In the genomic region with DNA sequence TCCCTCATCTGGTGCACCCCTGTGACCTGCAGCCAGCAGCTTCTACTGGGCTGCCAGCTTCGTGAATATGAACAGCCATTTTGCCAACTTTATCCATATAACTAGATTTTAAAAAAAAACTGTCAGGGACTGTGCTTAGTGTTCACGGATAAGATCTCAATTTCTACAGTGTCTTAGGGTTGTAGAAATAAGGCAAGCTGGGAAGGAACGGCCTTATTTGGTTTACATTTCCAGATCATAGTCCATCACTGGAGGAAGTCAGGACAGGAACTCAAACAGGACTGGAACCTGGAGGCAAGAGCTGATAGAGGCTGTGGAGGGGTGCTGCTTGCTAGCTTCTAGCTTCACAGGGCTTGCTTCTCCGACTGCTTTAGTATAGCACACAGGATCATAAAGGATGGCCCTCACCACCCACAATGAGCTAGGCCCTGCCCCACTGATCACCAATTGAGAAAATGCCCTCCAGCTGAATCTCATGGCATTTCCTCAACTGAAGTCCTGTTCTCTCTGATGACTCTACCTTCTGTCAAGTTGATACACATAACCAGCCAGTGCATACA, we compare ENCODE assay signal across 8 mouse cellular contexts. TPM values are rescaled to one million over a fixed set of nuclear protein-coding genes. Genes with fewer than 3 reads are reported as not detected.
DNase-seq lines count a peak whose midpoint lies in the region; ATAC-seq and TF ChIP-seq lines count a peak whose summit lies in the region.

No protein-coding gene starts in this region.

- DNase-seq in lung, adult 2 months, result no peak
- no peak for DNase-seq in lung, postnatal 25 days (ENCODE audit: low spot score)
- no peak for DNase-seq in gastrocnemius, postnatal 14 days
- no peak for DNase-seq in kidney, postnatal 14 days

- no peak for TF ChIP-seq CTCF in lung, adult 2 months (IDR thresholded peaks at IDR 0.05; ENCODE audit: insufficient read depth, low read length)

- TF ChIP-seq POLR2A in lung, adult 2 months (IDR thresholded peaks at IDR 0.05; ENCODE audit: borderline replicate concordance, extremely low read depth, low read depth, low read length), result no peak

- peak overlapping the region; percentile 85 for H3K4me3 ChIP-seq in lung, adult 2 months (replicated peaks; ENCODE audit: extremely low read depth, low read depth, low read length)
- H3K4me3 ChIP-seq in brown adipose tissue, adult 24 weeks (ENCODE audit: insufficient read depth, low read depth, low read length), result peak overlapping the region; percentile 90
- peak overlapping the region; percentile 84 for H3K4me3 ChIP-seq in hindbrain, embryonic 15.5 days
- H3K4me3 ChIP-seq in neural tube, embryonic 12.5 days, result peak overlapping the region; percentile 99

- no peaks in the 10 kb centered on the region for H3K27me3 ChIP-seq in hindbrain, embryonic 15.5 days
- no peaks in the 10 kb centered on the region for H3K27me3 ChIP-seq in neural tube, embryonic 12.5 days (replicated peaks)

- H3K9ac ChIP-seq in hindbrain, embryonic 15.5 days, result peak overlapping the region; percentile 95
- peak overlapping the region; percentile 100 for H3K9ac ChIP-seq in neural tube, embryonic 12.5 days

- ATAC-seq in hindbrain, embryonic 15.5 days (ENCODE audit: low FRiP score, low read depth), result no peak
- no peak for ATAC-seq in neural tube, embryonic 12.5 days (ENCODE audit: low FRiP score, low read depth)
- ATAC-seq in megakaryocyte-erythroid progenitor cell, adult 5-6 weeks (replicated peaks; ENCODE audit: low FRiP score, low TSS enrichment, poor library complexity, severe bottlenecking), result no peak

- WGBS in lung, adult 2 months, result 17% methylated on average over 4 of the region's 4 CpGs
- 42% methylated on average over 4 of the region's 4 CpGs for WGBS in hindbrain, embryonic 15.5 days
- WGBS in neural tube, embryonic 12.5 days, result 33% methylated on average over 4 of the region's 4 CpGs

- peak overlapping the region; percentile 81 for H3K4me2 ChIP-seq in hindbrain, embryonic 15.5 days
- H3K4me2 ChIP-seq in neural tube, embryonic 12.5 days (replicated peaks), result peak overlapping the region; percentile 81

- H3K4me1 ChIP-seq in lung, adult 2 months (ENCODE audit: control insufficient read depth, insufficient read depth, low read length), result peaks cover 2% of the 10 kb centered on the region; the same call in 1 of the 2 replicates
- peaks cover 2% of the 10 kb centered on the region; the same call in 1 of the 2 replicates for H3K4me1 ChIP-seq in brown adipose tissue, adult 24 weeks (ENCODE audit: control insufficient read depth, insufficient read depth, insufficient read length, low read length)
- peaks cover 21% of the 10 kb centered on the region for H3K4me1 ChIP-seq in hindbrain, embryonic 15.5 days (replicated peaks)
- peaks cover 16% of the 10 kb centered on the region for H3K4me1 ChIP-seq in neural tube, embryonic 12.5 days

- intact Hi-C loops in gastrocnemius, postnatal 14 days (cut with DNase I; ENCODE audit: low total_unique reads), result no loop called here

- peak overlapping the region; percentile 97 for H3K27ac ChIP-seq in brown adipose tissue, adult 24 weeks (replicated peaks; ENCODE audit: low read depth, low read length)
- H3K27ac ChIP-seq in hindbrain, embryonic 15.5 days (replicated peaks), result peak overlapping the region; percentile 100
- peak overlapping the region; percentile 97; the same call in 1 of the 2 replicates for H3K27ac ChIP-seq in neural tube, embryonic 12.5 days

- H3K36me3 ChIP-seq in hindbrain, embryonic 15.5 days, result no peaks in the 10 kb centered on the region
- no peaks in the 10 kb centered on the region; the same call in 1 of the 2 replicates for H3K36me3 ChIP-seq in neural tube, embryonic 12.5 days

- H3K9me3 ChIP-seq in hindbrain, embryonic 15.5 days, result no peaks in the 10 kb centered on the region
- no peaks in the 10 kb centered on the region for H3K9me3 ChIP-seq in neural tube, embryonic 12.5 days

RNA-seq across cellular contexts. Expression of gene Hnrnpa0, which starts 1.4 kb away (rescaled TPM):
- 57.5 and 84.1 TPM in 2 replicates for polyA plus RNA-seq in lung, adult 2 months (2012; rRNA removed)
- polyA plus RNA-seq in brown adipose tissue, adult 24 weeks (2012; ENCODE audit: insufficient read depth, insufficient read length, missing spikeins), result 31.9 and 46.9 TPM in 2 replicates
- 39.6 and 41.7 TPM in 2 replicates for polyA plus RNA-seq in hindbrain, embryonic 15.5 days (2015; fragmentation: Nextera tagmentation; extraction: Ambion mirVana)
- 44.4 and 54.5 TPM in 2 replicates for polyA plus RNA-seq in neural tube, embryonic 12.5 days (2016; fragmentation: Nextera tagmentation; extraction: Ambion mirVana)
- total RNA-seq in megakaryocyte-erythroid progenitor cell, adult 5-6 weeks (2014; fragmentation: Nextera tagmentation), result 113 and 115 TPM in 2 replicates
- total RNA-seq in megakaryocyte-erythroid progenitor cell, adult 5-6 weeks (2017), result 88.6 and 91.6 TPM in 2 replicates
- total RNA-seq in gastrocnemius, postnatal 14 days (2021), result 10 to 100 TPM; 57.3 to 65.1 TPM

RNA-seq across cellular contexts. Expression of gene Klhl3, which starts 16.4 kb away (rescaled TPM):
- 1.8 TPM in 2 replicates for polyA plus RNA-seq in lung, adult 2 months (2012; rRNA removed)
- polyA plus RNA-seq in brown adipose tissue, adult 24 weeks (2012; ENCODE audit: insufficient read depth, insufficient read length, missing spikeins), result 0.20 and 0.46 TPM in 2 replicates
- polyA plus RNA-seq in hindbrain, embryonic 15.5 days (2015; fragmentation: Nextera tagmentation; extraction: Ambion mirVana), result 12.6 and 14.0 TPM in 2 replicates
- 5.6 and 6.1 TPM in 2 replicates for polyA plus RNA-seq in neural tube, embryonic 12.5 days (2016; fragmentation: Nextera tagmentation; extraction: Ambion mirVana)
- 0.07 TPM in 1 of 2 replicates, not detected in the other for total RNA-seq in megakaryocyte-erythroid progenitor cell, adult 5-6 weeks (2014; fragmentation: Nextera tagmentation)
- total RNA-seq in megakaryocyte-erythroid progenitor cell, adult 5-6 weeks (2017), result 0.38 TPM in 1 of 2 replicates, not detected in the other
- total RNA-seq in gastrocnemius, postnatal 14 days (2021), result 1 to 10 TPM; 1.0 to 1.2 TPM

RNA-seq across cellular contexts. Expression of gene Idnk, which starts 27.7 kb away (rescaled TPM):
- polyA plus RNA-seq in lung, adult 2 months (2012; rRNA removed), result 17.0 and 24.5 TPM in 2 replicates
- polyA plus RNA-seq in brown adipose tissue, adult 24 weeks (2012; ENCODE audit: insufficient read depth, insufficient read length, missing spikeins), result 35.6 and 46.5 TPM in 2 replicates
- 54.2 and 55.9 TPM in 2 replicates for polyA plus RNA-seq in hindbrain, embryonic 15.5 days (2015; fragmentation: Nextera tagmentation; extraction: Ambion mirVana)
- 69.1 and 77.5 TPM in 2 replicates for polyA plus RNA-seq in neural tube, embryonic 12.5 days (2016; fragmentation: Nextera tagmentation; extraction: Ambion mirVana)
- 28.7 and 32.6 TPM in 2 replicates for total RNA-seq in megakaryocyte-erythroid progenitor cell, adult 5-6 weeks (2014; fragmentation: Nextera tagmentation)
- 29.1 and 43.7 TPM in 2 replicates for total RNA-seq in megakaryocyte-erythroid progenitor cell, adult 5-6 weeks (2017)
- 10 to 100 TPM in 1 of 2 experiments, 1 to 10 TPM in 1; 9.0 to 10.2 TPM for total RNA-seq in gastrocnemius, postnatal 14 days (2021)
